Mouse (Mus musculus) testis, adult 2 months (tissue): ENCODE results near the gene Bag1.

Experiments
- CTCF ChIP-seq: fragments of 200-500 bp; IDR thresholded peaks from 2 replicates; pipeline ENCODE4 v1.5.1; 2012; ENCODE audit warnings: low read depth, mild to moderate bottlenecking, inconsistent platforms, low read length, moderate library complexity; ENCODE audit not compliant: control insufficient read depth, insufficient read depth, insufficient replicate concordance
- POLR2A ChIP-seq: fragments of 200-500 bp; IDR thresholded peaks from 2 replicates; pipeline ENCODE4 v1.6.1; 2012; ENCODE audit warnings: low read depth, mild to moderate bottlenecking, inconsistent platforms, low read length, moderate library complexity; ENCODE audit not compliant: control insufficient read depth

DNA sequence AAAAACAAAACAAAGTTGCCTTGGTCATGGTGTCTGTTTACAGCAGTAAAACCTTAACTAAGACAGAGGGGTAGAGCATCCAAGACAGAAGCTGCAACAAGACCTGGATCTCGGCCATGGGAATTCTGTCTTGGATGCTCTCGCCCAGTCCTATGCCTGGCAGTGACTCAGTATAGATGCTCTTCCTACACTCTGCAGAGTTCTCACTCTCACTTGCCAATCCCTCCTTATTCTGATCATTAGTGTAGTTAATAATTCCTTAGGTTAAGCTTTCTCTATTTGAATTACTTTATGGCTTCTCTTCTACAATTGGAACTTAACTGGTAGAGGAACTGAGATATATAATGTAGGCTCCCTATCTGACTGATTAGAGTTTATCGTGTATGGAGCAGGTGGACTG lies 53.0 kb downstream of the Bag1 start:
- TF ChIP-seq CTCF (no peak), POLR2A (no peak)
